Mouse (Mus musculus) intestine, embryonic 15.5 days (tissue): Measurements from ENCODE around the gene Prkar2b. TPM values are rescaled to one million over a fixed set of nuclear protein-coding genes. Genes with fewer than 3 reads are reported as not detected.

Experiments used
- ATAC-seq: fragments of 200-750 bp; cut with Nextera tagmentation; 2 replicates; pipeline ENCODE4 v1.8.0; 2017; ENCODE audit warnings: moderate TSS enrichment, moderate library complexity
- H3K27ac ChIP-seq: fragments of 300-500 bp; sonication (generic); 2 replicates; pipeline ENCODE4 v1.5.1; 2015; ENCODE audit warnings: mild to moderate bottlenecking, inconsistent platforms
- H3K27me3 ChIP-seq: fragments of 300-500 bp; sonication (generic); replicated peaks from 2 replicates; pipeline ENCODE4 v1.6.1; 2015; ENCODE audit warnings: inconsistent platforms
- H3K36me3 ChIP-seq: fragments of 300-500 bp; sonication (generic); 2 replicates; pipeline ENCODE4 v1.6.1; 2015; ENCODE audit warnings: inconsistent platforms
- H3K4me1 ChIP-seq: fragments of 300-500 bp; sonication (generic); replicated peaks from 2 replicates; pipeline ENCODE4 v1.6.1; 2015; ENCODE audit warnings: inconsistent platforms
- H3K4me2 ChIP-seq: fragments of 300-500 bp; sonication (generic); replicated peaks from 2 replicates; pipeline ENCODE4 v1.6.1; 2015; ENCODE audit warnings: mild to moderate bottlenecking, inconsistent platforms
- H3K4me3 ChIP-seq: fragments of 300-500 bp; sonication (generic); replicated peaks from 2 replicates; pipeline ENCODE4 v1.5.1; 2015; ENCODE audit warnings: inconsistent platforms
- H3K9ac ChIP-seq: fragments of 300-500 bp; sonication (generic); 2 replicates; pipeline ENCODE4 v1.6.1; 2015; ENCODE audit warnings: inconsistent platforms
- H3K9me3 ChIP-seq: fragments of 300-500 bp; sonication (generic); 2 replicates; pipeline ENCODE4 v1.6.1; 2016; ENCODE audit warnings: inconsistent platforms
- WGBS: fragments of 180-500 bp; shearing (Covaris S2); methylation state at CpG from one replicate; pipeline ENCODE4 v1.1.7; 2015; 5-methylcytosine and 5-hydroxymethylcytosine counted together
- polyA plus RNA-seq: library from polyadenylated mRNA; unstranded; fragments of >200 nt; fragmentation: Nextera tagmentation; extraction: Ambion mirVana; gene quantifications from 2 replicates; pipeline ENCODE4 v1.2.1, GENCODE M21; 2015

The Prkar2b gene
- polyA plus RNA-seq, 1 experiment from 2014 or later = 17.9 TPM

DNA sequence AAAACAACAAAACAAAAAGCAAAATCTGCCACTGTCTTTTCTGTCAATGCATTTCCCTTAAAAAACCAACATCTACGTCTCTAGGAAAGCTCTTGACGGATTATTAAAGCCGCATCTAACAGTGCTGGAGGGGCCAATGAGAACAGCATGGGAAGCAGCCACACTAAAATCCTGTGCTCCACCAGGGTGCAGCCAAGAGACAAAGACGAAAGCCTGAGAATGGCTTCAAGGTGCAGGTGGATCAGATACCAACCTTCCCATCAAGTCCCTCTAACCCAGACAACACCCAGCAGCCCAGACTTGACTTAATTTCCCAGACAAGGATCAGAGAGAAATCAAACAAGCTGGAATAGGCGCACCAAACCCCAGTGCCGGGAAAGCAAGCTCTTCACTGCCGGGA lies 84.6 kb downstream of the Prkar2b start:
- Histone ChIP-seq H3K4me3 (no peak overlapping the region), H3K4me1 (0 out of 2 replicates have a peak, but pooled peaks cover 2% of the 10 kb centered on the region), H3K27ac (no peak overlapping the region), H3K9me3 (no peaks in the 10 kb centered on the region), H3K36me3 (no peaks in the 10 kb centered on the region), H3K27me3 (no peaks in the 10 kb centered on the region), H3K4me2 (no peak overlapping the region), H3K9ac (no peak overlapping the region)
- 49% methylated on average over 7 of the region's 7 CpGs for WGBS
- no peak for ATAC-seq

DNA sequence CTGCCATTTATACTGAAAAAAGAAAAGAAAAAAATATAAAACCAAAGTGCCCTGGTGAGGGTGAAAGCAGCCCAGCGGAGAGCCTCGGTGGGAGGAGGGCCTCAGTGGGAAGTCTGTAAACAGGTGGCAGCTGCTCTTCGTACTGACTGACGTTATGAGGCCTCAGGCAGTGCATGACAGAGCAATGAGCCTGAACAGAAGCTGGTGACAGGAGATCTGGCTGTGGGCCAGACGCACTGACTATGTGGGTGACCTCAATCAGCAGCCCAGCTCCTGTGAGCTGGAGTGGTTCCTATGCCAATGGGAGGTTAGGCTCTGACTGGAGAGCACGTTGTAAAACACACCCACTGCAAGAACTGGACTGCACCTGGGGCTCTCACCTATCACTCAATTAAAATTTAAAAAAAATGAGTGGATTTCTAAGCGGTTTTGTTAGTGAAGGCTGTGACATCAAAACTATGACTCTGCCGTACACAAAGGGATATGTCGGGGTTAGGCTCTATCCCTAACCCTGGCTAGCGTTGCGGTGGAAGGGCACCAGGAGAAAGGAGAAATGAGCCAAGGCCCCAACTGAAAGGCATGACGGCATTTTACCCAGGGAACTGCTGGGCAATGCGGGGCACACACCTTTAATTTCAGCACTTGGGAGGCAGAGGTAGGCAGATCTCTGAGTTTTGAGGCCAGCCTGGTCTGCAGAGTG lies 87.5 kb downstream of the Prkar2b start:
- Histone ChIP-seq H3K4me2 (no peak overlapping the region), H3K27ac (no peak overlapping the region), H3K9ac (no peak overlapping the region), H3K36me3 (no peaks in the 10 kb centered on the region), H3K4me3 (no peak overlapping the region), H3K4me1 (0 out of 2 replicates have a peak, but pooled peaks cover 2% of the 10 kb centered on the region), H3K9me3 (no peaks in the 10 kb centered on the region), H3K27me3 (no peaks in the 10 kb centered on the region)
- peak; percentile 95 for ATAC-seq
- WGBS = 53% methylated on average over 13 of the region's 13 CpGs

DNA sequence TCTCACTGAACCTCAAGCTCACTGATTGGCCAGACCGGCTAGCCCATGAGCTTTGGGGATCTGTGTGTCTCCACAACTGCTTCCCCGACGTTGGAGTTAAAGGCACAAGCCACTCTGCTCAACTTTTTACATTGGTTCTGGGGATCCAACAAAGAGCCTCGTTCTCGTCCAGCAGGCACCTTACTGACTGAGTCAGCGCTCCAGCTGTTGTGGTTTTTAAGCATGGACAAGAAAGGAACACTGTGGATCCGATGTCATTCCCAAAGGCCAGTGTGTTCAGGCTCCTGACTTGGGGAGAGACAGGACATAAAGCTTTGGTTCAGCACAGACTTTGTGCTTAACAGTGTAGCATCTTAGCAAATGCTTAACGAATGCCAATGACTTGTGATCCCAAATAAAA lies 89.5 kb downstream of the Prkar2b start:
- ATAC-seq = no peak
- Histone ChIP-seq H3K36me3 (no peaks in the 10 kb centered on the region), H3K4me1 (0 out of 2 replicates have a peak, but pooled peaks cover 2% of the 10 kb centered on the region), H3K9ac (no peak overlapping the region), H3K27me3 (no peaks in the 10 kb centered on the region), H3K9me3 (no peaks in the 10 kb centered on the region), H3K4me3 (no peak overlapping the region), H3K4me2 (no peak overlapping the region), H3K27ac (no peak overlapping the region)
- 86% methylated on average over 8 of the region's 8 CpGs for WGBS

DNA sequence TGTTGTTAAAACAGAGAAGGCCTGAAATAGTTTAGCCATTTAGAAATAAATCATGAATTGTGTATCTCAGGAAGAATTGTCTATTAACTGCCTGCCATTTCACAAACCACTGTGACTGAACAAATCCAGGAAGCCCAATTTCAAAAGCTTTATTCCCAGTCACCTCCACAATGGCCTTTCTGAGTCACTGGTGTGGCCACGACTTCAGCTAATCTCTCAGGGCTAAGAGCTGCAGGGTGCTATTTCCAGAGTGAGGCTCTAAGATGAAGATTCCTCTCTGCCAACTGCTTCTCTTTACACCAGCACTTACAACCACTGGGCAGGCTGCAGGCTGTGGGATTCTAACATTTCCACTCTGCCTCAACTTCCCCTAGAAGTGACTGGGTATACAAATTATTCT lies 92.0 kb downstream of the Prkar2b start:
- no peaks in the 10 kb centered on the region for H3K9me3 ChIP-seq
- H3K36me3 ChIP-seq = no peaks in the 10 kb centered on the region
- ATAC-seq = no peak
- H3K4me3 ChIP-seq = no peak overlapping the region
- H3K27me3 ChIP-seq = no peaks in the 10 kb centered on the region
- 41% methylated on average over 1 of the region's 1 CpGs for WGBS
- no peak overlapping the region for H3K27ac ChIP-seq
- H3K9ac ChIP-seq = no peak overlapping the region
- 0 out of 2 replicates have a peak, but pooled peaks cover 2% of the 10 kb centered on the region for H3K4me1 ChIP-seq
- H3K4me2 ChIP-seq = no peak overlapping the region

DNA sequence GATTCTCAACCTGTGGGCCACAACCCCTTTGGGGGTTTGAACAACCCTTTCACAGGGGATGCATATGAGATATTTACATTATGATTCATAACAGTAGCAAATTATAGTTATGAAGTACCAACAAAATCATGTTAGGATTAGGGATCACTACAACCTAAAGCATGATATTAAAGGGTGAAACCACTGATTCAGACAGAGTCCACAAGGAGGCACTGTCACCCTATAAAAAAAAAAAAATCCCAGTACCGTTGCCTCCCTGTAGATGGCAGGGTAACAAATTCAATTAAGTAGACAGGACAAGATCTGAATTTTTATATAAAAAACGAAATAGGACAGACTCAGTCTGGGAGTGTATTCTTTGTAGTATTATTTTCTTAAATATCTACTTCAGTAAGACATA lies 93.6 kb downstream of the Prkar2b start:
- H3K4me3 ChIP-seq = no peak overlapping the region
- 6% methylated on average over 2 of the region's 2 CpGs for WGBS
- no peaks in the 10 kb centered on the region for H3K9me3 ChIP-seq
- H3K27me3 ChIP-seq = no peaks in the 10 kb centered on the region
- no peaks in the 10 kb centered on the region for H3K4me1 ChIP-seq
- no peak overlapping the region for H3K4me2 ChIP-seq
- no peaks in the 10 kb centered on the region for H3K36me3 ChIP-seq
- H3K9ac ChIP-seq = no peak overlapping the region
- peak; percentile 63; the same call in 1 of the 2 replicates for ATAC-seq
- H3K27ac ChIP-seq = no peak overlapping the region

DNA sequence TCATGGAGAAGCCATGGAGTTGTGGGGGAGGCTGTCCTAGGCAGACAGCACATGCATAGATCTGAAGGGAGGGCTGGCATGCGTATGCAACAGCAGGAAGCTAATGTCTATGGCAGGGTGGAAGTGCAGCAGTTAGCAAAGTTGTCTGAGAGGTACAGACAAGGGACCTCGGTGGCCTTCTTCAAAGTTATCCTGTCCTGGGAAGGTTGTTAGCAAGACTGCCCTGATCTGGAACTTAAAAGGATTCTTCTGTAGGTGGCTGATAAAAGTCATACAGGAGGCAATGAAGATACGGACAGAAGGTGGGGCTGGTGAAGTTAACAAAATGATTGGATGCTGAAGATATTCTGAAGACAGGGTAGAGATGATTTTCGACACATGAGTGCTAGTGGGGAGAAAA lies 94.7 kb downstream of the Prkar2b start:
- no peaks in the 10 kb centered on the region for H3K27me3 ChIP-seq
- no peak overlapping the region for H3K9ac ChIP-seq
- H3K4me3 ChIP-seq = no peak overlapping the region
- 82% methylated on average over 4 of the region's 4 CpGs for WGBS
- H3K4me2 ChIP-seq = no peak overlapping the region
- H3K4me1 ChIP-seq = no peaks in the 10 kb centered on the region
- no peak for ATAC-seq
- no peaks in the 10 kb centered on the region for H3K9me3 ChIP-seq
- H3K36me3 ChIP-seq = no peaks in the 10 kb centered on the region
- no peak overlapping the region for H3K27ac ChIP-seq

DNA sequence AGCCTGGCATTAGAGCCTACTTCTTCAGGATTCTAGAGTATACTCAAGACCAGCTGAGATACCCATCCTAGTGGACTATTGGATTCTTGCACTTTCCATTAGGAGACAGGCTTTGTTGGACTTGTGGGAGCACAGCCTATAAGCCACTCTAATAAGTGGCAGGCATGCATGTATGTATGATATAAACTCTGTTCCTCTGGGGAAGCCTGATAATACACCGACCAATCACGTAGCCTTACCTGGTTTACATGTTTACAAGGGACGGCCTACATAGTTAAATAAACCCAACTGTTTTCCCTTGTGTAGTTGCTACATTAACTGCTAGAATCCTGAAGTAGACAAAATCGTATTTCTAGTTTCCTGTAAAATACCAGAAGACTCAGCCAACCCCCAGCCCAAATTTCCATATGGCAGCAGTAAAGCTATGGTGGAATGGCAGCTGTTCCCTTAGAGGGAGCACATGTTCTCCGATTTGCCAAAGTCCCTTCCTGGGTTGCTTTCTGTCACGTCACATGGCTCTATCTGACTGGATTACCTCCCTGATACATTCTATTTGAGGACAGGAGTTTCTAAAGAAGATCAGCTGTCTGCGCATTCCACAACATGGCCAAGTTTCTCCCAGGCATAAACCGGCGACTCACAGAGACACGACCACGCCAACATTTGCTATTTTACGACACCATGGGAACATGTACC lies 95.4 kb downstream of the Prkar2b start:
- H3K9me3 ChIP-seq = no peaks in the 10 kb centered on the region
- no peak overlapping the region for H3K4me3 ChIP-seq
- H3K4me2 ChIP-seq = no peak overlapping the region
- H3K4me1 ChIP-seq = no peaks in the 10 kb centered on the region
- no peak for ATAC-seq
- no peaks in the 10 kb centered on the region for H3K27me3 ChIP-seq
- H3K9ac ChIP-seq = no peak overlapping the region
- H3K27ac ChIP-seq = no peak overlapping the region
- no peaks in the 10 kb centered on the region for H3K36me3 ChIP-seq
- WGBS = 89% methylated on average over 12 of the region's 12 CpGs

DNA sequence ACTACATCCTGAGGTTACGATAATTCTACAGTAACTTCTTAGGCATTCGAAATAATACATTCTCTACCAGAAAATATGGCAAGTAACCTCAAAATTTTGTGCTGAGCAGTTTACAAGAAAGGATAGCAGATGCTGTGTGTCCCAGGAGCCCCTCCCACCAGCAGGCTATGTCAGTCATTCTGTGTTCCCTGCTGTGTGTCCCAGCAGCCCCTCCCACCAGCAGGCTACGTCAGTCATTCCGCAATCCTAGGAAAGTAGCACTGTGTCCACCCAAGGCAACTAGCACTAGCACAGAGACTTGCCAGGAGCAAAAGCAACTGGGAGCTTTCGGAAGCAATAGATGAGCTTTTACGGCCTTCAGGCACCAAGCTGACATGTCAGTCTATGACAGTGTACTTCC lies 97.0 kb downstream of the Prkar2b start:
- no peak overlapping the region for H3K4me2 ChIP-seq
- no peak overlapping the region for H3K27ac ChIP-seq
- H3K9me3 ChIP-seq = no peaks in the 10 kb centered on the region
- no peaks in the 10 kb centered on the region for H3K4me1 ChIP-seq
- WGBS = 79% methylated on average over 6 of the region's 6 CpGs
- H3K4me3 ChIP-seq = no peak overlapping the region
- no peak overlapping the region for H3K9ac ChIP-seq
- ATAC-seq = no peak
- H3K36me3 ChIP-seq = no peaks in the 10 kb centered on the region
- H3K27me3 ChIP-seq = no peaks in the 10 kb centered on the region

DNA sequence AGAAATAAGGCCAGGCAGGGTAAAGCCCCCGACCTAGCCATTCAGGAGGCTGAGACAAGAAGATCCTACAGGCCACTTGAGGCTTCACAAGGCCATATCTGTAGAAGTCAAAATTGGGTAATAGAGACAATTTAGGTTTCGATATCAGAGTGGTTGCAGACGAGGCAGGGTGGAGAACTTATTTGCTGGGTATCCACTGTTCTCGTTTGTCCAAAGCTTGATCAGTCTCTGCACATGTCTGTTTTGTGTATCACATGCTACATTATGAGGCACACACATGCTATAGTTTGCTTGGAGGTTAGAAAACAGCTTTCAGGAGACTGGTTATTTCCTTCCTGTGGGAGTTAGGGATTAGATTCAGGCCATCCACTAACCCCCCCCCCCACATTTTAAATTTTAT lies 105.3 kb downstream of the Prkar2b start:
- WGBS = 89% methylated on average over 4 of the region's 4 CpGs
- Histone ChIP-seq H3K4me1 (no peaks in the 10 kb centered on the region), H3K9ac (no peak overlapping the region), H3K4me2 (no peak overlapping the region), H3K27ac (no peak overlapping the region), H3K36me3 (no peaks in the 10 kb centered on the region), H3K9me3 (no peaks in the 10 kb centered on the region), H3K4me3 (no peak overlapping the region), H3K27me3 (no peaks in the 10 kb centered on the region)
- ATAC-seq = no peak

DNA sequence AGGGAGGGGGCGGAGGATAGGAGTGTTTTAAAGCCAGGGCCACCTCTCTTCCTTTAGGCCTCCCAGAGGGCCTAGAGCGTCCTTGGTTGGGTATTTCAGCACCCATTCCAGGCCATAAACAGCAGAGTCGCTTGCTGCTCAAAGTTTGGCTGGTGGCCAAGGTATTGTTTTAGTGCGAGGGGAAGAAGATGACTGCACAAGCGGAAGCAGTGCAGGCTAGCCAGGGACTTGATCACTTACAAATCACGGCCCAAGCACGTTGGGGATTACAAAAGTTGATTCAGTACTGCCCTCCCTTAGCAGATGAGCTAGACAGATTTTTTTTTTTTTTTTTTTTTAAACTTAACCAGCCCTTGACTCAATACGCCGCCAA lies 110.5 kb downstream of the Prkar2b start:
- Histone ChIP-seq H3K27ac (peak overlapping the region; percentile 57), H3K27me3 (no peaks in the 10 kb centered on the region), H3K4me2 (peak overlapping the region; percentile 66), H3K4me1 (no peaks in the 10 kb centered on the region), H3K9me3 (no peaks in the 10 kb centered on the region), H3K9ac (no peak overlapping the region), H3K36me3 (no peaks in the 10 kb centered on the region), H3K4me3 (peak overlapping the region; percentile 43)
- ATAC-seq = no peak
- WGBS = 3% methylated on average over 9 of the region's 9 CpGs

DNA sequence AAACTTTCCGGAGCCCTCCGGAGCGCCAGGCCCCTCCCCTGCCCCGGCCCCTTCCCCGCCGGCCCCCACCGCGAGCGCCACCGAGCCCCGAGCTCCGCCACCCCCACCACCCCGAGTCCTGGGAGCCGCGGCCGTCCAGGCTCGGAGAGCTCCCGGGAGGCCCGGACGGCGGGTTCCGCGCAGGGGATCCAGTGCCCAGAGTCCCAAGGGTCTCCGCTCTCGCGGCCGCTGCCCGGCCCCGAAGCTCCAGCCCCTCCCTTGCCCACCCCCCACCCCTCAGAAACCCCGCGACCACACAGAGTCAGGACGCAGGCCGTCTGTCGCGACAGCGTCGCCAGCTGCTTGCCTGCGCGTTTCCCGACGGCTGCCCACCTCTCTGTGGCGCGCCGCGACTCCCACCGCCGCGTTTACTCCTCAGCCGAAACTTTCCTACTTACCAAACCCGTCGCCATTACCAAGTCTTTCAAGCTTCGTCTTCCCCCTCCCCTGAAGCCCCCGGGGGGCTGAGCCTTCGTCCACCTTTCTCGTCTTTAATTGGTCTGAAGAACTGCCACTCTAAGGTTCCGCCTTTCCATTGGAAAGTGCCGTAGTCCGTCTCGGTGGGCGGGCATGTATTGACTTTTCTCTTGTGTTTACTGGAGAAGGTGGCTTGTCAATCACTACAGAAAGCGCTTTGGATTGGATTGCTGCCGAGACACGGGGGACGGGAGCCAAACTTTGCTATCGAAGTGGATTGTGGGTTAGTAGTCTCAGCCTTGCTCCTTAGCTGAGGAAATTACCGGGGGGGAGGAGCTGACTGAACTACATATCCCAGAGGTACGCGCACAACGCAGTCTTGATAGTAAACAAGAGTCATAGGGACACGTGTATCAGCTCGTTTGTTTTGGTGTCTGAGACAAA lies 111.1 kb downstream of the Prkar2b start, which contains the start of gene Hbp1:
Gene Hbp1, minus strand, starts transcription at position 777 of the 900 bp plus-strand sequence.
- Histone ChIP-seq H3K4me3 (peak within 1 kb of the TSS; percentile 88), H3K27me3 (no peaks in the 10 kb centered on the region), H3K4me1 (no peaks in the 10 kb centered on the region), H3K9me3 (no peaks in the 10 kb centered on the region), H3K9ac (peak within 1 kb of the TSS; percentile 83), H3K4me2 (peak within 1 kb of the TSS; percentile 66), H3K36me3 (no peaks in the 10 kb centered on the region), H3K27ac (peak within 1 kb of the TSS; percentile 98)
- ATAC-seq = peak; percentile 97
- WGBS = under 1% methylated on average over 55 of the region's 71 CpGs

DNA sequence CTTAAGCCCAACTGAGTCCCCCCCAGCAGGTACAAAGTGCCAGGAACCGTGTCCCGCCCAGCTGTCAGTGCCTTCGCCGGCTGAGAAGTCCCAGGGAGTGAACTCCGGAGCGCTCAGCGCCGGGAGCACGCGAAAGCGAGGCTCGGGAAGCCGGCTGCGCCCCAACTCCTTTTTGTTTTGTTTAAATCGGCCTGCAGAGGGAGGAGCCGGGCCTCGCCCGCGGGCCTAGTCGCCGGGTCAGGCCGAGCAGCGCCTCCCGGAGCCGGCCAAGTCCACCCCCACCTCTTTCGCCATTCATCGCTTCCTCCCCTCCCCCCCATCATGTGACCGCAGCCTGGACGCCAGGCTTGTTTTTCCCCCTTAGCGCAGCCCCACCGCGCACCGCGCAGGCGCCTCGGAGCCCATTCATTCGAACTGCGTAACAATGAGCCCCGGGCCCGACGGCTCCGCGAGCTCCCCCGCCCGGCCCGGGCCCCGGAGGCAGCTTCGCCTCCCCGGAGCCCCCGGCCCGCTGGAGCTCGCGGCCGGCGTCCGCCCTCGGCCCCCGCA lies 111.8 kb downstream of the Prkar2b start:
- ATAC-seq = peak; percentile 80
- Histone ChIP-seq H3K27me3 (no peaks in the 10 kb centered on the region), H3K4me3 (peak overlapping the region; percentile 88), H3K4me1 (no peaks in the 10 kb centered on the region), H3K9ac (peak overlapping the region; percentile 83), H3K36me3 (no peaks in the 10 kb centered on the region), H3K27ac (peak overlapping the region; percentile 98), H3K4me2 (peak overlapping the region; percentile 63), H3K9me3 (no peaks in the 10 kb centered on the region)
- under 1% methylated on average over 58 of the region's 58 CpGs for WGBS
